Mouse (Mus musculus): Measurements from ENCODE around the gene Ankrd55.

GRCm38 (mm10) chr13:112371729-112372128 lies 83.5 kb downstream of the Ankrd55 start:
- no peak for TF ChIP-seq TAL1 (IDR thresholded peaks at IDR 0.05; ENCODE audit: low read length)
- no peak for TF ChIP-seq GATA1 (IDR thresholded peaks at IDR 0.05; ENCODE audit: low read length)

Data from erythroblast, embryonic 14.5 days (primary cell).